Mouse (Mus musculus): ENCODE measurements at regions not wholly inside any gene's neighbourhood (a gene's known extent, or its start where the extent isn't known, plus 50 kb on each side); places are given as distances from the start of the nearest gene placed in this dataset.

GRCm38 (mm10) chr3:60396971-60397370, 75.7 kb upstream of the Mbnl1 start:
- TF ChIP-seq CHD1 (IDR thresholded peaks at IDR 0.05; ENCODE audit: low read depth, low read length) (no peak), ZNF384 (IDR thresholded peaks at IDR 0.05; ENCODE audit: low read depth, low read length) (no peak)
